Mouse (Mus musculus) hindbrain, postnatal 0 days (tissue): Measurements from ENCODE around the gene Cd207. TPM values are rescaled to one million over a fixed set of nuclear protein-coding genes. Genes with fewer than 3 reads are reported as not detected.

Source experiments
- ATAC-seq: fragments of 200-750 bp; cut with Nextera tagmentation; 2 replicates; pipeline ENCODE4 v1.8.0; 2017; ENCODE audit warnings: mild to moderate bottlenecking, moderate TSS enrichment, moderate library complexity
- DNase-seq: peaks from one replicate; pipeline ENCODE4 v3.0.0-alpha.2; 2015; ENCODE audit warnings: low spot score
- H3K27ac ChIP-seq: fragments of 300-500 bp; sonication (generic); 2 replicates; pipeline ENCODE4 v1.5.1; 2014; ENCODE audit warnings: mild to moderate bottlenecking
- H3K27me3 ChIP-seq: fragments of 300-500 bp; sonication (generic); 2 replicates; pipeline ENCODE4 v1.6.1; 2014; ENCODE audit warnings: low read length, mixed read lengths; ENCODE audit not compliant: insufficient read depth
- H3K36me3 ChIP-seq: fragments of 300-500 bp; sonication (generic); 2 replicates; pipeline ENCODE4 v1.6.1; 2014; ENCODE audit warnings: low read length, mixed read lengths; ENCODE audit not compliant: insufficient read depth
- H3K4me1 ChIP-seq: fragments of 300-500 bp; sonication (generic); 2 replicates; pipeline ENCODE4 v1.6.1; 2014; ENCODE audit warnings: antibody characterized with exemption, low read length, mixed read lengths; ENCODE audit not compliant: insufficient read depth
- H3K4me2 ChIP-seq: fragments of 300-500 bp; sonication (generic); 2 replicates; pipeline ENCODE4 v1.6.1; 2014; ENCODE audit warnings: low read depth, mild to moderate bottlenecking, low read length, moderate library complexity, mixed read lengths
- H3K4me3 ChIP-seq: fragments of 300-500 bp; sonication (generic); 2 replicates; pipeline ENCODE4 v1.5.1; 2014; ENCODE audit warnings: low read length
- H3K9ac ChIP-seq: fragments of 300-500 bp; sonication (generic); replicated peaks from 2 replicates; pipeline ENCODE4 v1.6.1; 2014; ENCODE audit warnings: mild to moderate bottlenecking, low read length, moderate library complexity, mixed read lengths
- H3K9me3 ChIP-seq: fragments of 300-500 bp; sonication (generic); 2 replicates; pipeline ENCODE4 v1.6.1; 2016; ENCODE audit warnings: low read length, mixed read lengths
- CTCF ChIP-seq: IDR thresholded peaks from 2 replicates; pipeline ENCODE4 v1.5.1; 2016; ENCODE audit warnings: antibody characterized with exemption, control low read depth, low read depth
- WGBS: fragments of 180-500 bp; shearing (Covaris S2); extraction: QIAGEN DNeasy Blood & Tissue Kit; methylation state at CpG from one replicate; pipeline ENCODE4 v1.1.7; 2014; 5-methylcytosine and 5-hydroxymethylcytosine counted together
- polyA plus RNA-seq: library from polyadenylated mRNA; unstranded; fragments of >200 nt; fragmentation: Nextera tagmentation; extraction: Ambion mirVana; gene quantifications from 2 replicates; pipeline ENCODE4 v1.2.1, GENCODE M21; 2015
- total RNA-seq: library from RNA; depleted of rRNA; stranded (reverse); fragments of >200 nt; gene quantifications from 2 replicates; pipeline ENCODE4 v1.2.3, GENCODE M21; 2014; rRNA removed

Cd207 gene
- total and polyA plus RNA-seq, 2 experiments from 2014 or later: not detected

DNA sequence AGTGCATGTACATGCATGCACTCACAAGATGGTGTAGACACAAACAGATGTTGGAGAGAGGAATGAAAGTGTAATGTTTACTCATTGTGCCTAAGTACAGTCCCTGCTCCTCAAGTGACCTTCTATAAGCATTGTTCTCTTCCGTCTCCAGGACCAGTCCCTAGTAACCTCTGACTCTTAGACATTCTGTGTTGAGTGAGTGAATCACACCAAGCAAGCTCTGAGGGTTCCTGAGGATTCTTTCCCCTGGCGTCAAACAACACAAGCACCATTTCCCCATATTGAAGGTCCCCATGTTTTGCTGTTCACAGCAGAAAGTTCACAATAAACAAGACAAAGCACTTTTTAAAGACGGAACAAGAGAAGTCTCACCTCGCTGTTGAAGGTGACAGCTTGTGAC is 45.8 kb downstream of the Cd207 start:
- no peak for TF ChIP-seq CTCF
- 76% methylated on average over 4 of the region's 4 CpGs for WGBS

DNA sequence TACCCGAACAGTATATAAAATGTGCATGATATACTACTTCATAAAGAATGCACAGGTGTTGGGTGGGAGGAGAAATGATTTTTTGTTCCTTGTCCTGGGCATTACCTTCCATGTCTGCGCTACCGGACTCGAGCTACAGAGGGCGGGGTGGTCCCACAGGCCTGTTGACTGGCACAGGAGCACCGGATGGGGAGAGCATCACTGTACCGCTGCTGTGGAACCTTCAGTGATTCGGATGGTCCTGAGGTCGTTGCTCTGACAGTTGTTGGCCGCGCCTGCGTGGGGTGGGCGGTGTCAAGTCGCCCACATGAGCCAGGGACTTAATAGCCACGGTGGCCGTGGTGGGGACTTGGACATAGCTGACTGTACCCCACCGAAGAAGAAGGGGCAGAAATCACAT is 50.9 kb downstream of the Cd207 start:
- no peak for DNase-seq
- no peak for ATAC-seq
- no peaks in the 10 kb centered on the region for H3K9me3 ChIP-seq
- H3K4me3 ChIP-seq: no peak overlapping the region
- H3K9ac ChIP-seq: no peak overlapping the region
- H3K4me2 ChIP-seq: no peak overlapping the region
- no peaks in the 10 kb centered on the region for H3K4me1 ChIP-seq
- no peak for TF ChIP-seq CTCF
- no peak overlapping the region for H3K27ac ChIP-seq
- no peaks in the 10 kb centered on the region for H3K36me3 ChIP-seq
- no peaks in the 10 kb centered on the region for H3K27me3 ChIP-seq
- WGBS: 68% methylated on average over 17 of the region's 17 CpGs

More for the DNA sequence above, 45.8 kb downstream of the Cd207 start:
- Histone ChIP-seq H3K4me3 (no peak overlapping the region), H3K27ac (no peak overlapping the region), H3K27me3 (no peaks in the 10 kb centered on the region), H3K4me2 (no peak overlapping the region), H3K9me3 (no peaks in the 10 kb centered on the region), H3K4me1 (no peaks in the 10 kb centered on the region), H3K36me3 (no peaks in the 10 kb centered on the region), H3K9ac (no peak overlapping the region)
- ATAC-seq: no peak
- DNase-seq: no peak

Other genes starting within 250 kb of the Cd207 start
- 30.8 and 34.8 TPM in 2 replicates for gene Tet3, start 218.8 kb downstream of the Cd207 start, total RNA-seq
- gene Tet3, start 218.8 kb downstream of the Cd207 start, polyA plus RNA-seq: 38.0 and 41.9 TPM in 2 replicates
- 31.8 and 52.5 TPM in 2 replicates for gene Dguok, start 170.9 kb downstream of the Cd207 start, total RNA-seq
- 51.1 and 52.0 TPM in 2 replicates for gene Dguok, start 170.9 kb downstream of the Cd207 start, polyA plus RNA-seq
- gene Actg2, start 141.6 kb downstream of the Cd207 start, total RNA-seq: 0.36 and 2.1 TPM in 2 replicates
- gene Actg2, start 141.6 kb downstream of the Cd207 start, polyA plus RNA-seq: 0.78 and 1.7 TPM in 2 replicates
- gene Stambp, start 105.1 kb downstream of the Cd207 start, total RNA-seq: 9.5 and 11.1 TPM in 2 replicates
- gene Stambp, start 105.1 kb downstream of the Cd207 start, polyA plus RNA-seq: 58.2 and 60.4 TPM in 2 replicates
- 0.05 and 0.11 TPM in 2 replicates for gene Clec4f, start 21.7 kb downstream of the Cd207 start, total RNA-seq
- gene Clec4f, start 21.7 kb downstream of the Cd207 start, polyA plus RNA-seq: 0.09 TPM in 1 of 2 replicates, not detected in the other
- gene Vax2, start 33.4 kb upstream of the Cd207 start, total RNA-seq: not detected in 2 replicates
- not detected in 2 replicates for gene Vax2, start 33.4 kb upstream of the Cd207 start, polyA plus RNA-seq
- gene Atp6v1b1, start 65.1 kb upstream of the Cd207 start, total RNA-seq: not detected in 2 replicates
- not detected in 2 replicates for gene Atp6v1b1, start 65.1 kb upstream of the Cd207 start, polyA plus RNA-seq
- gene Ankrd53, start 84.8 kb upstream of the Cd207 start, total RNA-seq: not detected in 2 replicates
- 0.10 TPM in 1 of 2 replicates, not detected in the other for gene Ankrd53, start 84.8 kb upstream of the Cd207 start, polyA plus RNA-seq
- 44.5 and 56.6 TPM in 2 replicates for gene Tex261, start 98.0 kb upstream of the Cd207 start, total RNA-seq
- 78.3 and 81.1 TPM in 2 replicates for gene Tex261, start 98.0 kb upstream of the Cd207 start, polyA plus RNA-seq
- gene Nagk, start 117.1 kb upstream of the Cd207 start, total RNA-seq: 58.1 and 70.0 TPM in 2 replicates
- gene Nagk, start 117.1 kb upstream of the Cd207 start, polyA plus RNA-seq: 92.0 and 103 TPM in 2 replicates
- 45.3 and 46.9 TPM in 2 replicates for gene Paip2b, start 153.9 kb upstream of the Cd207 start, total RNA-seq
- 27.9 and 30.8 TPM in 2 replicates for gene Paip2b, start 153.9 kb upstream of the Cd207 start, polyA plus RNA-seq
- 78.9 and 91.2 TPM in 2 replicates for gene Zfp638, start 189.3 kb upstream of the Cd207 start, total RNA-seq
- 55.2 and 57.8 TPM in 2 replicates for gene Zfp638, start 189.3 kb upstream of the Cd207 start, polyA plus RNA-seq